Mouse (Mus musculus) ovary, adult 10 weeks (tissue): ENCODE results near the gene Ubiad1. TPM values are rescaled to one million over a fixed set of nuclear protein-coding genes. Genes with fewer than 3 reads are reported as not detected.

Source experiments
- polyA plus RNA-seq: library from polyadenylated mRNA; stranded (reverse); fragments of 350-450 nt; fragmentation: Illumina TruSeq; extraction: RNeasy Lipid Tissue Mini Kit (QIAGEN cat#74804); gene quantifications from one replicate; pipeline ENCODE4 v1.2.3, GENCODE M21; 2014

Gene Ubiad1
- polyA plus RNA-seq = 4.4 TPM

DNA sequence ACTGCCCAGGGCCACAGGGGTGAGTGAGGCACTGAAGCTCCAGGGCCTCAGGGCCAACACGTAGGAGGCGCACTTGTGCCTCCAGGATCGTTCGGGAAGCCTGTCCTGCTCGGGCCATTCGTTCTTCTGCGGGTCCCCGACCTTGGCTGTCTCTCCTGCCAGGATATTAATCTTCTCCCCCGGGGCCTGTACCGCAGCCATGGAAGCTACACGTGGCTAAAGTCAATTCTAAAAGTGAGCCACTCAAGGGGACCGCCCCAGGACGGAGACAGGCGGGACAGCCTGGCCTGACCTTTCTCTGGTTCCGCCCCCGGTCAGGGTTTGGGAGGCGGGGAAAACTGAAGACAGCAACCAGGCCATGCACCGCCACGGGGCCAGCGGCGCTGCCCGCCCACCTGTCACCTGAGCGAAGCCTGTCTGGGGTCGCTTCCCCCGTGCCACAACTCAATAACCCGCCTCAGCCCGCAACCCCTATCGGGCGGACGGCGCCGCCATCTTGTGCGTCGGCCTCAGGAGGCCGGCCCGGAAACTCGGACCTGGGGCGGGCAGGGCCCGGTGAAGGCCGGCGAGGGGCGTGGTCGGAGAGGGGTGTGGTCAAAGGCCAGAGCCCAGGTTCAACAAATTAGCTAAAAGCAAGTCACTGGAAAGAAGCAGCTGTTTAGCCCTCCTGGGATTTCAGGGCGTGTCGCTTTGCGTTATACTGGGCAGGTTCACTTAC lies at the start of gene Ubiad1:
Gene Ubiad1, minus strand, starts transcription at position 522 of the 718 bp plus-strand sequence.

DNA sequence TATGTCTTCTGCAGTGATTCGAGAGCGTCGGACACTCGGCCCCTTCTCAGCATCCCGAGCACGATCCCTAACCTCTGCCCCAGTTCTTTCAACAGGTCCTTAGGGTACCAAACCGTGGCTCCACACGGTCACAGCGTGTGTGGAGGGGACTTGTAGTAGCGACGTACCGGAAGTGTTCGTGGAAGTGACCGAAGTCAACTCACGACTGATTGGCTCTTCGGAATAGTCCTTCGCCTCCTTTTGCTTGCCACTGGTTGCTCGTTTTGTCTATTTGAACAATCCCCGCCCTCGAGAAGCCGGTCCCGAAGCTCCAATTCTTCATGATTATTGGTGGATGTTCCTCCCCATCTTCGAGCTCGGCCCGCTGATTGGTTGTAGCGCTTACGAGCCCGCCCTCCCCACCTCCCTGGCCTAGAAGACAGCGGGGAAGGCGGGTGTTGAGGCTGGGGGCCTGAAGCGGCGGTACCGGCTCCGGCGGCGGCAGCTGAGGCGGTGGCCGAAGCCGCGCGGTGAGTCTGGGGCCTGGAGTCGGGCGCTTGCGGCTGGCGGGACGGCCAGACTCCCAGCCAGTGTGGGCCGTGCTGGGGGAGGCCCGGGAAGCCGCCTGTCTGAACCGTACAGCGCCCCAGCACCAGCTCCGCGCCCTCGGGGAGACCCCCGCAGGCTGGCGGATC lies 3.7 kb upstream of the Ubiad1 start, which contains the start of gene Mtor:
Gene Mtor, plus strand, starts transcription at position 433 of the 674 bp plus-strand sequence.

Other genes starting within 250 kb of the Ubiad1 start
- not detected for gene Disp3, start 156.8 kb downstream of the Ubiad1 start, polyA plus RNA-seq
- 6.1 TPM for gene Mtor, start 3.8 kb upstream of the Ubiad1 start, polyA plus RNA-seq
- gene Angptl7, start 55.7 kb upstream of the Ubiad1 start, polyA plus RNA-seq = 0.74 TPM
- 6.6 TPM for gene Exosc10, start 113.7 kb upstream of the Ubiad1 start, polyA plus RNA-seq
- not detected for gene Srm, start 146.7 kb upstream of the Ubiad1 start, polyA plus RNA-seq
- not detected for gene Masp2, start 157.8 kb upstream of the Ubiad1 start, polyA plus RNA-seq
- 1,046 TPM for gene Tardbp, start 182.2 kb upstream of the Ubiad1 start, polyA plus RNA-seq
- gene Gm572, start 198.5 kb upstream of the Ubiad1 start, polyA plus RNA-seq = not detected